Mouse (Mus musculus): ENCODE measurements around the gene Mrgprf. TPM values are rescaled to one million over a fixed set of nuclear protein-coding genes. Genes with fewer than 3 reads are reported as not detected.

Mrgprf gene
- polyA plus RNA-seq, 1 experiment from 2014 or later, result 3.9 TPM

Other genes starting within 250 kb of the Mrgprf start
- not detected in 2 replicates for gene 1810010D01Rik, start 92.7 kb upstream of the Mrgprf start, polyA plus RNA-seq (2015; fragmentation: Nextera tagmentation; extraction: Ambion mirVana)
- gene Tpcn2, start 16.8 kb upstream of the Mrgprf start, polyA plus RNA-seq (2015; fragmentation: Nextera tagmentation; extraction: Ambion mirVana), result 3.4 and 3.7 TPM in 2 replicates
- gene Mrgprd, start 14.0 kb downstream of the Mrgprf start, polyA plus RNA-seq (2015; fragmentation: Nextera tagmentation; extraction: Ambion mirVana), result 0.05 TPM in 1 of 2 replicates, not detected in the other

All from hindbrain, embryonic 15.5 days (tissue).